Mouse (Mus musculus) lung, adult 2 months (tissue): ENCODE results near the gene Pomt2. TPM values are rescaled to one million over a fixed set of nuclear protein-coding genes. Genes with fewer than 3 reads are reported as not detected.
A peak's percentile ranks its signal among the peaks of the same experiment; 100 is the strongest.
"Not testable (repeated sequence)": the region's sequence is repeated elsewhere in the genome, so short reads cannot be mapped to it uniquely, and the experiment has no call there.

Source experiments
- DNase-seq: peaks from one replicate; pipeline ENCODE4 v3.0.0; 2022
- H3K4me1 ChIP-seq: fragments of 200-500 bp; 2 replicates; pipeline ENCODE4 v1.6.1; 2011; ENCODE audit warnings: low read length; ENCODE audit not compliant: control insufficient read depth, insufficient read depth
- H3K4me3 ChIP-seq: fragments of 200-500 bp; replicated peaks from 2 replicates; pipeline ENCODE3; 2011; ENCODE audit warnings: low read depth, mild to moderate bottlenecking, control low read depth, low read length; ENCODE audit errors: extremely low read depth
- CTCF ChIP-seq: fragments of 200-500 bp; IDR thresholded peaks from 2 replicates; pipeline ENCODE4 v1.5.1; 2011; ENCODE audit warnings: mild to moderate bottlenecking, low read length, control low read depth; ENCODE audit not compliant: insufficient read depth
- POLR2A ChIP-seq: fragments of 200-500 bp; IDR thresholded peaks from 2 replicates; pipeline ENCODE4 v1.6.1; 2011; ENCODE audit warnings: low read depth, mild to moderate bottlenecking, control low read depth, low read length, borderline replicate concordance; ENCODE audit errors: extremely low read depth
- WGBS: fragments of 180-500 bp; shearing (Covaris S2); methylation state at CpG from one replicate; pipeline ENCODE4 v1.1.7; 2018; 5-methylcytosine and 5-hydroxymethylcytosine counted together
- polyA plus RNA-seq: library from polyadenylated mRNA; depleted of rRNA; stranded (reverse); fragments of >200 nt; gene quantifications from 2 replicates; pipeline ENCODE4 v1.2.3, GENCODE M21; 2012; rRNA removed

The Pomt2 gene
- polyA plus RNA-seq = 15.1 and 15.7 TPM in 2 replicates

- DNase-seq = peak; percentile 89
- Histone ChIP-seq H3K4me3 (peak within 1 kb of the TSS; percentile 98), H3K4me1 (no peaks in the 10 kb centered on the region)
- TF ChIP-seq CTCF (no peak), POLR2A (peak; percentile 50; the same call in 1 of the 2 replicates)
- under 1% methylated on average over 61 of the region's 61 CpGs for WGBS
Measured at GRCm38 (mm10) chr12:87147395-87148089, at the start of gene Pomt2. TSS of gene Pomt2 (minus strand) at chr12:87147968.

DNA sequence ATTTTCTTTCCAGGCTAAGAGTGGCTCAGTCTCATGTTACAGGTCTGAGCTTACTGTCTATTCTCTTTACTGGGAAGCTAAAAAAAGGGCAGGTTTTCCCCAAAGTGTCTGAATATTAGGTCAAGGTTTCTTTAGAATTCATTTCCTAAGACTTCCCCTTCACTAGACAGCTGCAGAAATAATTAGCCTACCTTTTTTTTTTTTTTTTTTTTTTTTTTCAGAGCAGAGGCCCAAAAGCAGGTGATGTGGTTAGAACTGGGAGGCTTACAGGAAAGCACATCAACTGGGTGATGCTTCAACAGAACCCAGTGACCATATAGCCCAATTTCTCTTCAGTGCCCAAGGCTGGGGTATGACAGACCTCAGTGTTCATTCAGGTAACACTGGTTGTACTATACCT, 48.5 kb upstream of the Pomt2 start:
- no peak overlapping the region for H3K4me3 ChIP-seq
- 0 out of 2 replicates have a peak, but pooled peaks cover 4% of the 10 kb centered on the region for H3K4me1 ChIP-seq
- no peak for TF ChIP-seq CTCF
- no peak for DNase-seq

DNA sequence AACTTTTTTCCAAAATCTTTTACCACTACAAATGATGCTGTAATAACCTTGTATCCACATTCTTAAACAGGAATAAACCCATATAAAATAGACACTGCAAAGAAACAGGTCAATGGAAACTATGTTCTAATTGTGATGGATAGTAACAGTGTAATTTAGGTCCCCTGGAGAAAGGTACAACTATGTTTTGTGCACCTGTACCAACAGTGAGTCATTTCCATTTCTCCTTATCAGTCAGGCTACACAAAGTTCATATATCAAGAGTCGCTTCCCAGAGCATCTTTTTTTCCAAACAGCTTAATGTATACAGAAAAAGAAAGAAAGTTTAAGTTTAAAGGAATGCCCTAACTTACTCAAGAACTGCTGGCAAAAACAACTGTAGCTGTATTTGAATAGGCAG, 47.3 kb upstream of the Pomt2 start:
- WGBS = 44% methylated on average over 1 of the region's 1 CpGs
- 0 out of 2 replicates have a peak, but pooled peaks cover 4% of the 10 kb centered on the region for H3K4me1 ChIP-seq
- TF ChIP-seq CTCF = no peak
- no peak for TF ChIP-seq POLR2A
- H3K4me3 ChIP-seq = no peak overlapping the region
- DNase-seq = no peak

- no peak for DNase-seq
- TF ChIP-seq CTCF = no peak
- TF ChIP-seq POLR2A = no peak
- WGBS = 79% methylated on average over 3 of the region's 3 CpGs
Measured at GRCm38 (mm10) chr12:87193008-87193407, 45.2 kb upstream of the Pomt2 start.

GRCm38 (mm10) chr12:87177631-87178030, 29.9 kb upstream of the Pomt2 start:
- no peak for DNase-seq
- TF ChIP-seq CTCF (no peak), POLR2A (no peak)
- WGBS = 96% methylated on average over 4 of the region's 4 CpGs
- H3K4me3 ChIP-seq = no peak overlapping the region
- H3K4me1 ChIP-seq = no peaks in the 10 kb centered on the region

More at GRCm38 (mm10) chr12:87193008-87193407, 45.2 kb upstream of the Pomt2 start:
- Histone ChIP-seq H3K4me3 (no peak overlapping the region), H3K4me1 (no peaks in the 10 kb centered on the region)

GRCm38 (mm10) chr12:87175194-87175946, 27.6 kb upstream of the Pomt2 start:
- Histone ChIP-seq H3K4me1 (no peaks in the 10 kb centered on the region), H3K4me3 (no peak overlapping the region)
- 76% methylated on average over 4 of the region's 4 CpGs for WGBS
- DNase-seq = no peak
- TF ChIP-seq POLR2A (no peak), CTCF (no peak)

GRCm38 (mm10) chr12:87160815-87161214, 13.0 kb upstream of the Pomt2 start:
- 91% methylated on average over 5 of the region's 5 CpGs for WGBS
- DNase-seq = no peak
- TF ChIP-seq POLR2A = no peak
- no peak for TF ChIP-seq CTCF
- Histone ChIP-seq H3K4me1 (no peaks in the 10 kb centered on the region), H3K4me3 (no peak overlapping the region)

DNA sequence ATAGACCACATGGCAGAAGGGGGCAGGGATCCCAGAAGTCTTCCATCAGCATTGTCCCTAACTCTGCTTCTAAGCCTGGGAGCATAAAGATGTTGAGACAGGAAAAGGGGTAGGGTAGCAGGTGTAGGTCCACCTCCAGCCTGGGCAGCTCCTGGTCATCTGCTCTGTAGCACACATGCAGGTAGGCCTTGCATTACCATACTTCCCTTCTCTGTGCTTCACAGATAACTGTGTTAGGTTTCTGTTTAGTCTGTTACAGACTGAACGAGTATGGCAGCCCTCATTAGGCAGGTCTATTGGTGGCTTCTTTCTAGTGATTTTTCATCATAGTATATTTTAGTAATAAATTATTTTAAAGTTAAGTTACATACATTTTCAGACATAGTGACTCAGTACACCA, 12.5 kb upstream of the Pomt2 start:
- no peak for DNase-seq
- 63% methylated on average over 1 of the region's 1 CpGs for WGBS
- TF ChIP-seq CTCF = no peak
- peak; percentile 11; the same call in 1 of the 2 replicates for TF ChIP-seq POLR2A
- Histone ChIP-seq H3K4me3 (no peak overlapping the region), H3K4me1 (no peaks in the 10 kb centered on the region)

DNA sequence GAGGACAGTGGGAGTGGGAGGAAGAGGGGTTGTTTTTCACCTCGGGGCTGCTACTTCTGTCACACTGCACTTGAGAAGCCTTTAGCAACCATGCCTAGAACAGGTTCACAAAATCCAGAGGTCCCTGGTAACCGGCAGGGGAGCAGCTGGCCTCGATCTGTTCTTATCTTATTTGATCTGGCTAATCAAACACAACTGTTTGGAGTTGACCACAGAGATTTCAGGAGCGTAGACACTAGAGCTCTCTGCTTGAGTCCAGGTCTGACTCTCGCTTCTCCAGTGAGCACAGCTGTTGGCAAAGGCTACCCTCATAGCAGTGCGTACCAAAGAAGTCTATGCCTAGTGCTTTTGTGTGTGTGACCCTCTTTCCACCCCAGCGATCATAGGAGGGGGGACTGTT, 10.3 kb upstream of the Pomt2 start:
- Histone ChIP-seq H3K4me1 (no peaks in the 10 kb centered on the region), H3K4me3 (peak overlapping the region; percentile 6)
- DNase-seq = peak; percentile 41
- no peak for TF ChIP-seq POLR2A
- no peak for TF ChIP-seq CTCF
- 50% methylated on average over 7 of the region's 7 CpGs for WGBS

DNA sequence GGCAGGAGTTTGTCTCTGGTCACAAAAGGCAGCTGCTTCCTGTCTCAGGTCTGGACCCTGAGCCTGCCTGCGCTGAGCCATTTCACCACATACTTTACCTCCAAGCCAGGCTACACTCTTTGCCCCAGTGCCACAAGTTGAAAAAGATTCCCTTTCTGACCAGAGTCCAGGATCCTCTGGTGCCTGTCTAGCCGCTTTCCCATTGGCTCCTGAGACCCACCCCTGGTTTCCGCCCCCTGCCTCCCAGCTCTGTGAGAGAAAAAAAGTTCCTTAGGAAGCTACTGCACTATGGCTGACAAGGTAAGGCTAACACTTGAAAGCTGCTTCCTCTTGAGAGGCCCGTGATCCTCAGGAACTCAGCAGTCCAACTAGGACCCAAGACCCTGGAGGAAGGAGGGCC, 9.6 kb upstream of the Pomt2 start:
- DNase-seq = peak; percentile 49
- Histone ChIP-seq H3K4me1 (no peaks in the 10 kb centered on the region), H3K4me3 (peak overlapping the region; percentile 39)
- TF ChIP-seq CTCF = no peak
- no peak for TF ChIP-seq POLR2A
- WGBS = 41% methylated on average over 4 of the region's 4 CpGs

DNA sequence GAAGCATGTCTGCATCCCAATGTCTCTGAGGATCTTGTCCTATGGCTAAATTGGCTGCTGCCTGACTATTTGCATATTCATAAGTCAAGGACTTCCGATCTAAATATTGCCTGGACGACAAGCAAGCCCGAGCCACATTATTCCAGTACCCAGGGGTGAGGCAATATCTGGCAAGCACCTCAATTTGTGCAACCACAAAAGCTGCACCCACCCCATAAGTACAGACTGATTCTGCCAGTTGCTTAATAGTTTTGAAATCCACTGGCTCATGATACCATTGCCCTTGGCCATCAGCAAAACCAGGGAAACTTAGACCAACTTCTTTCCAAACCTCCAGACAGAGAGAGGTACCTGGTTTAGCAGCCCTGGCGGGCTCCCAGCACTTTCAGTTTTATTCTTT, 6.7 kb upstream of the Pomt2 start:
- not testable (repeated sequence) for H3K4me3 ChIP-seq, H3K4me1 ChIP-seq
- DNase-seq = peak; percentile 36
- 61% methylated on average over 4 of the region's 4 CpGs for WGBS
